Mouse (Mus musculus): ENCODE results near the gene Pdcd6. TPM values are rescaled to one million over a fixed set of nuclear protein-coding genes. Genes with fewer than 3 reads are reported as not detected.

Pdcd6 gene
- polyA plus RNA-seq (2014; fragmentation: Nextera tagmentation; extraction: Ambion mirVana), result 124 and 128 TPM in 2 replicates

- H3K4me1 ChIP-seq (ENCODE audit: control insufficient read depth, insufficient read depth, low read length), result peaks cover 6% of the 10 kb centered on the region; the same call in 1 of the 2 replicates
- H3K27me3 ChIP-seq (ENCODE audit: control insufficient read depth, insufficient read depth, low read length), result no peaks in the 10 kb centered on the region
- under 1% methylated on average over 36 of the region's 36 CpGs for WGBS
- H3K4me2 ChIP-seq (ENCODE audit: low read depth), result peak within 1 kb of the TSS; percentile 72
- peak within 1 kb of the TSS; percentile 42; the same call in 1 of the 2 replicates for H3K27ac ChIP-seq (ENCODE audit: low read depth, low read length)
- H3K36me3 ChIP-seq (ENCODE audit: control insufficient read depth, insufficient read depth, low read length), result peaks cover 3% of the 10 kb centered on the region; the same call in 1 of the 2 replicates
- no peaks in the 10 kb centered on the region for H3K9me3 ChIP-seq (ENCODE audit: control insufficient read depth, low read length)
- peak within 1 kb of the TSS; percentile 84 for H3K4me3 ChIP-seq (ENCODE audit: low read depth, low read length)
- DNase-seq (ENCODE audit: low spot score), result peak; percentile 91
- H3K9ac ChIP-seq (ENCODE audit: low read length), result peak within 1 kb of the TSS; percentile 86
- ATAC-seq (ENCODE audit: insufficient read depth, low FRiP score, low TSS enrichment), result peak; percentile 98
Measured at GRCm38 (mm10) chr13:74317170-74317849, at the start of gene Pdcd6. Pdcd6 (minus strand) TSS chr13:74317580.

DNA sequence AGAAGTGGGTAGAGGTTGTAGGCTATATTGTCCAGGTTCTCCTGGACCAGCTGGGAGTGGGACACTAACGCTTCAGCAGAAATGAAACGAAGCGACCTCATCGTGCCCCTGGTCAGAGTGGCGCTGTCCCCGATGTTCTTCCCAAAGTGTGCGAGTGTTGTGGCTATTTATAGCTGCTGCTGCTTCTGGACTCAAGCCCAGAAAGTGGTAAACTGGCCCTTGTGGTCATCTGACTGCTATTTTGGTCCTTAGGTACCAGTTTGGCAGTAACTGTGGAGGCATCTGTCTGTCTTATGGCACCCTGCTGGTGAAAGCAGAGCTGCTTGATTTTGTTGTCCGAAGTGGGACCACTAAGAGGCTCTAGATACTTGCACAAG, 46.5 kb upstream of the Pdcd6 start, which contains the start of gene Lrrc14b:
Lrrc14b (minus strand) TSS at position 147 of the 377 bp plus-strand sequence.
- Histone ChIP-seq H3K27ac (ENCODE audit: low read depth, low read length) (no peak within 1 kb of the TSS), H3K4me2 (ENCODE audit: low read depth) (no peak within 1 kb of the TSS), H3K9ac (ENCODE audit: low read length) (no peak within 1 kb of the TSS), H3K4me3 (ENCODE audit: low read depth, low read length) (no peak within 1 kb of the TSS), H3K27me3 (ENCODE audit: control insufficient read depth, insufficient read depth, low read length) (no peaks in the 10 kb centered on the region), H3K36me3 (ENCODE audit: control insufficient read depth, insufficient read depth, low read length) (peaks cover 3% of the 10 kb centered on the region; the same call in 1 of the 2 replicates), H3K9me3 (ENCODE audit: control insufficient read depth, low read length) (no peaks in the 10 kb centered on the region), H3K4me1 (ENCODE audit: control insufficient read depth, insufficient read depth, low read length) (no peaks in the 10 kb centered on the region)
- ATAC-seq (ENCODE audit: insufficient read depth, low FRiP score, low TSS enrichment), result no peak
- no peak for DNase-seq (ENCODE audit: low spot score)
- WGBS, result 89% methylated on average over 8 of the region's 8 CpGs

DNA sequence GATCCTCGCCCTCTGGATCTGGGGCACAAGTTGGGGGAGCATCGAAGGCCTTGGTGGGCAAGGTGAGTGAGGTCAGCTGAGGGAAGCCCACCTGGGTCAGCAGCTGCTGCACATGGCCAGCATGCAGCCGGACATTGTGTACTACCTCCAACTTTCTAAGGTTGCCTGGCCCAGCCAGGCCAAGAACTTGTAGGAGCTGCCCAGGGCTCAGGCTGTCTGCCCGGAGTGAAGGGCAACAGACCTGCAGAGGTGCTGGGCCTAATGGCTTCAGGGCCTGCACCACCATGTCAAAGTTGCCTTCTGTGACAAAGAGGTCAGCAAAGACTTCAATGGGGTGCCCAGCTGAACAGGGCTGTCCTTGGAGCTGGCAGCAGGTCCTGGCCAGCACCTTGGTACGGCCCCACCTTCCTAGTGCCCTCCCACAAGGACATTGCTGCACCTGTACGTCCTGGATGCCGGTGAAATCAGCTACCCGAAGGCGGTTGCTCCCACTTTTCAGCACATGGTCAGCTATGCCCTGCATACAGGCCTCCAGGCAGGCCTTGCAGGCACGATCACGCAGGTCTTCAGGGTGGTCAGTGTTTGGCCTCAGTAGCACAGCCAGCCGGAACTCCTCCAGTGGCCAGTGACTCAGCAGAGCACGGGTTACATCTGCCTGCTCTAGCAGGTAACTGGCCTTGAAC, 45.9 kb upstream of the Pdcd6 start:
- whole genome bisulfite sequencing, result 90% methylated on average over 13 of the region's 13 CpGs
- no peak overlapping the region for H3K4me2 ChIP-seq (ENCODE audit: low read depth)
- no peaks in the 10 kb centered on the region for H3K9me3 ChIP-seq (ENCODE audit: control insufficient read depth, low read length)
- H3K4me1 ChIP-seq (ENCODE audit: control insufficient read depth, insufficient read depth, low read length), result no peaks in the 10 kb centered on the region
- no peak for DNase-seq (ENCODE audit: low spot score)
- ATAC-seq (ENCODE audit: insufficient read depth, low FRiP score, low TSS enrichment), result peak; percentile 20; the same call in 1 of the 2 replicates
- H3K27ac ChIP-seq (ENCODE audit: low read depth, low read length), result no peak overlapping the region
- peaks cover 3% of the 10 kb centered on the region; the same call in 1 of the 2 replicates for H3K36me3 ChIP-seq (ENCODE audit: control insufficient read depth, insufficient read depth, low read length)
- H3K4me3 ChIP-seq (ENCODE audit: low read depth, low read length), result no peak overlapping the region
- H3K27me3 ChIP-seq (ENCODE audit: control insufficient read depth, insufficient read depth, low read length), result no peaks in the 10 kb centered on the region
- H3K9ac ChIP-seq (ENCODE audit: low read length), result no peak overlapping the region

DNA sequence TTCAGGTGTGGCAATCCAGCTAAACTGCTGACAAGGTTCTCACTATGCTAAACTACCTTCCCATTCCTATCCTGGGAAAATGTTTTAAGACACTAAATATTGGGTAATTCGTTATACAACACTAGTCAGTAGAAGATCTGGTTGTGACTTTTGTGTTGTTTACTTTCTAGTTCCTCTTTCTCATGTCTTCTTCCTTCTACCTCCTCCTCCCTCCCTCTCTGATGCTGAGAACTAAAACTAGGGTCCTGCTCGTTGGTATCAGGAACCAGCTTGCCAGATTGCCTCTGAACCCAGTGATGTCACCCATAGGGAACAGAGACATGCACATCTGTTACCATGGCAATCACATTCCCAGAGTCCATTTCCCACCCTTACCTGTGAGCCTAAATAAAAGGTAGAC, 44.8 kb upstream of the Pdcd6 start:
- no peak for ATAC-seq (ENCODE audit: insufficient read depth, low FRiP score, low TSS enrichment)
- DNase-seq (ENCODE audit: low spot score), result no peak

DNA sequence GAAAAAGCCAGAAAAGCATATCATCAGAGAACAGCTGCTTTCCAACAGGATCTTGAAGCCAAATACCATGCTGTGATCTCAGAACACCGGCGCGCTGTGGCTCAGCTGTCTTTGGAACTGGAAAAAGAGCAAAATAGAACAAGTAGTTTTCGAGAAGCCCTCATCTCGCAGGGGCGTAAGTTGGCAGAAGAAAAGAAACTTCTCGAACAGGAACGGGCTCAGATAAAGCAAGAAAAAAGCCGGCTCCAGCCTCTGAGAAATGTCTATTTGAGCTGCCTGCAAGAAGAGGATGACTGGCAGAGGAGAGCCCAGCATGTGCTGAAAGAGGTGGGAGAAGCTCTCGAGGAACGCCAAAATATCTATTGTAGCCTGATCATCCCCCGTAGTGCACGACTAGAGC, 39.1 kb upstream of the Pdcd6 start:
- peaks cover 4% of the 10 kb centered on the region; the same call in 1 of the 2 replicates for H3K36me3 ChIP-seq (ENCODE audit: control insufficient read depth, insufficient read depth, low read length)
- no peak overlapping the region for H3K9ac ChIP-seq (ENCODE audit: low read length)
- no peak overlapping the region for H3K4me3 ChIP-seq (ENCODE audit: low read depth, low read length)
- WGBS, result 93% methylated on average over 13 of the region's 13 CpGs
- no peaks in the 10 kb centered on the region for H3K4me1 ChIP-seq (ENCODE audit: control insufficient read depth, insufficient read depth, low read length)
- no peak overlapping the region for H3K27ac ChIP-seq (ENCODE audit: low read depth, low read length)
- no peak overlapping the region for H3K4me2 ChIP-seq (ENCODE audit: low read depth)
- ATAC-seq (ENCODE audit: insufficient read depth, low FRiP score, low TSS enrichment), result no peak
- DNase-seq (ENCODE audit: low spot score), result no peak
- H3K27me3 ChIP-seq (ENCODE audit: control insufficient read depth, insufficient read depth, low read length), result no peaks in the 10 kb centered on the region
- no peaks in the 10 kb centered on the region for H3K9me3 ChIP-seq (ENCODE audit: control insufficient read depth, low read length)

More for the DNA sequence above, 44.8 kb upstream of the Pdcd6 start:
- H3K4me3 ChIP-seq (ENCODE audit: low read depth, low read length), result no peak overlapping the region
- no peaks in the 10 kb centered on the region for H3K9me3 ChIP-seq (ENCODE audit: control insufficient read depth, low read length)
- no peak overlapping the region for H3K9ac ChIP-seq (ENCODE audit: low read length)
- H3K36me3 ChIP-seq (ENCODE audit: control insufficient read depth, insufficient read depth, low read length), result peaks cover 3% of the 10 kb centered on the region; the same call in 1 of the 2 replicates
- no peaks in the 10 kb centered on the region for H3K4me1 ChIP-seq (ENCODE audit: control insufficient read depth, insufficient read depth, low read length)
- H3K4me2 ChIP-seq (ENCODE audit: low read depth), result no peak overlapping the region
- 82% methylated on average over 2 of the region's 2 CpGs for WGBS
- no peaks in the 10 kb centered on the region for H3K27me3 ChIP-seq (ENCODE audit: control insufficient read depth, insufficient read depth, low read length)
- H3K27ac ChIP-seq (ENCODE audit: low read depth, low read length), result no peak overlapping the region

GRCm38 (mm10) chr13:74350435-74350906, 33.1 kb upstream of the Pdcd6 start:
- Histone ChIP-seq H3K9me3 (ENCODE audit: control insufficient read depth, low read length) (no peaks in the 10 kb centered on the region), H3K4me3 (ENCODE audit: low read depth, low read length) (peak overlapping the region; percentile 81), H3K4me1 (ENCODE audit: control insufficient read depth, insufficient read depth, low read length) (peaks cover 9% of the 10 kb centered on the region; the same call in 1 of the 2 replicates), H3K36me3 (ENCODE audit: control insufficient read depth, insufficient read depth, low read length) (no peaks in the 10 kb centered on the region), H3K9ac (ENCODE audit: low read length) (peak overlapping the region; percentile 78), H3K4me2 (ENCODE audit: low read depth) (peak overlapping the region; percentile 33), H3K27ac (ENCODE audit: low read depth, low read length) (no peak overlapping the region), H3K27me3 (ENCODE audit: control insufficient read depth, insufficient read depth, low read length) (no peaks in the 10 kb centered on the region)
- WGBS, result 2% methylated on average over 15 of the region's 15 CpGs
- DNase-seq (ENCODE audit: low spot score) (no peak), ATAC-seq (ENCODE audit: insufficient read depth, low FRiP score, low TSS enrichment) (peak; percentile 49)

DNA sequence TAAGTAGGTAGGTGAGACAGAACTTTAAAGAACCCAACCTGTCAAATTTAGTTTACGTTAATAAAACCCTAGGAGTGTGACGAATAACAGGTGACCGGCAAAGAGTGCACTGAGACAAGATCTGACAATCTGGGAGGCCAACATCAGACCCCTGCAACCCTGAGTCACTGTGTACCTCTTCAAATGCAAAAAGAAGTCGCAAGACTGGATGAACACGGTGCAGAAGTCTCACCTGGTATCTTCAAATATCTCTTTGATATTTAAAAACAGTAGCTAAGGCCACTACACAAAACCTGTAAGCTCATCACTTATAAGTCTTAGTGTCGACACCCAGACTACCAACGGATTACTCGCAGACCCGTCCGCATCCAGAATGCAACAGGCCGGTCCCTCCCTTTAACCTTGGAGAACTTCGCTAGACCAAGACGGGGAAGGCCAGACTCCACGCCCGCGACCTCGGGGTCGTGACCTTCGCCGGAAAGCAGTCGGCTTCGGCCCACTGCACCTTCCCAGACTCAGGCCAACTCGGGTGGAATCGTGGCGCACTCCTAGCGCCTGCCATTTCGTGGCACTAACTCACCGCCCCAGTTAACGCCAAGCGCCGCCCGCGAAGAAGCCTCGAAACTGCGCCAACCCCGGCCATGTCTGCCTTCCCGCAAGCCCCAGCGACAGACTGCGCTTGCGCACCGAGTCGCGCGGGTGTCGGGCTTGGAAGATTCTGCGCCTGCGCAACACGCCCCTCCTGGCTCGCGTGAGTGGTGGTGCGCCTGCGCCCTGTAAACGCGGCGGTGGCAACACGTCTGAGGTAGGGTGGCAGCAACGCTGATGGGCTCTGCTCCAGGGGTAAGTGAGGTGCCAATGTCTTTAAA, 32.4 kb upstream of the Pdcd6 start, which contains the start of the genes Sdha and Ccdc127:
Sdha (minus strand) TSS at position 715 of the 869 bp plus-strand sequence.
Ccdc127 (plus strand) TSS at position 744 of the 869 bp plus-strand sequence.
- Histone ChIP-seq H3K4me2 (ENCODE audit: low read depth) (peak within 1 kb of the TSS; percentile 77), H3K36me3 (ENCODE audit: control insufficient read depth, insufficient read depth, low read length) (no peaks in the 10 kb centered on the region), H3K9me3 (ENCODE audit: control insufficient read depth, low read length) (no peaks in the 10 kb centered on the region), H3K27ac (ENCODE audit: low read depth, low read length) (0 out of 2 replicates have a peak within 1 kb of the TSS, but pooled peaks have one; percentile 20), H3K4me3 (ENCODE audit: low read depth, low read length) (peak within 1 kb of the TSS; percentile 81), H3K27me3 (ENCODE audit: control insufficient read depth, insufficient read depth, low read length) (no peaks in the 10 kb centered on the region), H3K4me1 (ENCODE audit: control insufficient read depth, insufficient read depth, low read length) (peaks cover 9% of the 10 kb centered on the region; the same call in 1 of the 2 replicates), H3K9ac (ENCODE audit: low read length) (peak within 1 kb of the TSS; percentile 78)
- 2% methylated on average over 57 of the region's 57 CpGs for WGBS
- peak; percentile 99 for DNase-seq (ENCODE audit: low spot score)
- ATAC-seq (ENCODE audit: insufficient read depth, low FRiP score, low TSS enrichment), result peak; percentile 97

DNA sequence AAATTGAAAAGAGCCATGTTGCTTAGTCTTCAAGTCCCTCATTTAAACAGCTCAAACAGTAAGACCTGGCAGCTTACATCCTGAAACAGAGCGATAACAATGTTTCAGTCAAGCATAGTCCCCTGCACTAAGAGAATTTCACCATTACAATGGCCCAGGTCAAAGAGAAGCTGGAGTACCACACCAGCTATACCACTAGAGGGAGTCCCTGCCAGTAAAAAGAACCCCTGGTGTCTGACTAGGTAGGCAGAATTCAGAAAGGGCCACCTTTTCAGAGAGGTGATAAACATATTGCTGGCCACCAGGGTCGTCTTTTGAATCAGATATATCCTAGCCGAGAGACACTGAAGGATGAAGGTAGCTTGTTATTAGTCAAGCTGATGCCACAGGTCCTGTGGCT, 23.7 kb upstream of the Pdcd6 start:
- H3K4me3 ChIP-seq (ENCODE audit: low read depth, low read length), result no peak overlapping the region
- H3K4me1 ChIP-seq (ENCODE audit: control insufficient read depth, insufficient read depth, low read length), result no peaks in the 10 kb centered on the region
- no peak overlapping the region for H3K27ac ChIP-seq (ENCODE audit: low read depth, low read length)
- H3K4me2 ChIP-seq (ENCODE audit: low read depth), result no peak overlapping the region
- H3K9ac ChIP-seq (ENCODE audit: low read length), result no peak overlapping the region
- H3K27me3 ChIP-seq (ENCODE audit: control insufficient read depth, insufficient read depth, low read length), result no peaks in the 10 kb centered on the region
- H3K36me3 ChIP-seq (ENCODE audit: control insufficient read depth, insufficient read depth, low read length), result peaks cover 6% of the 10 kb centered on the region
- ATAC-seq (ENCODE audit: insufficient read depth, low FRiP score, low TSS enrichment) (no peak), DNase-seq (ENCODE audit: low spot score) (peak; percentile 39)
- no peaks in the 10 kb centered on the region for H3K9me3 ChIP-seq (ENCODE audit: control insufficient read depth, low read length)
- WGBS, result 63% methylated on average over 3 of the region's 3 CpGs
